In genomic region chr8:105374513-105374966, GRCm38 (mm10) we compare ENCODE assay signal across 9 mouse cellular contexts. TPM values are rescaled to one million over a fixed set of nuclear protein-coding genes. Genes with fewer than 3 reads are reported as not detected.
DNase-seq lines count a peak whose midpoint lies in the region; ATAC-seq and TF ChIP-seq lines count a peak whose summit lies in the region.
"Had no signal": no experiment of that assay in that cellular context is flagged by ENCODE, and none has a peak within 500 bp of the region (broad histone marks: within the 10 kb centered on the region; RNA-seq: fewer than 3 reads in every experiment).

No protein-coding gene starts in this region.

- TF ChIP-seq POLR2A in kidney, adult 2 months (IDR thresholded peaks at IDR 0.05; ENCODE audit: low read depth, low read length), result no peak

- H3K27me3 ChIP-seq in kidney, adult 2 months (replicated peaks; ENCODE audit: control insufficient read depth, insufficient read depth, low read length), result no peaks in the 10 kb centered on the region
- 0 out of 2 replicates have a peak, but pooled peaks cover 3% of the 10 kb centered on the region for H3K27me3 ChIP-seq in forebrain, embryonic 13.5 days
- H3K27me3 ChIP-seq in limb, embryonic 10.5 days (ENCODE audit: low read depth, poor library complexity, severe bottlenecking), result 0 out of 2 replicates have a peak, but pooled peaks cover 3% of the 10 kb centered on the region
- peaks cover 18% of the 10 kb centered on the region; the same call in 1 of the 2 replicates for H3K27me3 ChIP-seq in midbrain, embryonic 10.5 days (ENCODE audit: low read depth, poor library complexity, severe bottlenecking)

- no peaks in the 10 kb centered on the region for H3K36me3 ChIP-seq in kidney, adult 2 months (ENCODE audit: control insufficient read depth, insufficient read depth, low read length)
- H3K36me3 ChIP-seq in forebrain, embryonic 13.5 days (ENCODE audit: poor library complexity, severe bottlenecking), result peaks cover 10% of the 10 kb centered on the region; the same call in 1 of the 2 replicates
- peaks cover 3% of the 10 kb centered on the region; the same call in 1 of the 2 replicates for H3K36me3 ChIP-seq in limb, embryonic 10.5 days
- H3K36me3 ChIP-seq in midbrain, embryonic 10.5 days, result no peaks in the 10 kb centered on the region

- peak; percentile 30 for TF ChIP-seq CTCF in kidney, adult 2 months (conservative IDR thresholded peaks at IDR 0.05; ENCODE audit: insufficient read depth, insufficient read length, low read depth, low read length)

- H3K9ac ChIP-seq in forebrain, embryonic 13.5 days, result 0 out of 2 replicates have a peak overlapping the region, but pooled peaks have one; percentile 5

- no peak overlapping the region for H3K27ac ChIP-seq in kidney, adult 2 months (ENCODE audit: insufficient read depth, low read depth, low read length)
- H3K27ac ChIP-seq in forebrain, embryonic 13.5 days, result no peak overlapping the region
- H3K27ac ChIP-seq in limb, embryonic 10.5 days, result 0 out of 2 replicates have a peak overlapping the region, but pooled peaks have one; percentile 27
- peak overlapping the region; percentile 42; the same call in 1 of the 2 replicates for H3K27ac ChIP-seq in midbrain, embryonic 10.5 days (replicated peaks)

- H3K4me3 ChIP-seq in kidney, adult 2 months (ENCODE audit: insufficient read depth, low read depth, low read length), result no peak overlapping the region
- H3K4me3 ChIP-seq in forebrain, embryonic 13.5 days, result 0 out of 2 replicates have a peak overlapping the region, but pooled peaks have one; percentile 9
- H3K4me3 ChIP-seq in limb, embryonic 10.5 days, result peak overlapping the region; percentile 38
- H3K4me3 ChIP-seq in midbrain, embryonic 10.5 days, result peak overlapping the region; percentile 46

- WGBS in kidney, adult 2 months, result 31% methylated on average over 33 of the region's 33 CpGs
- 21% methylated on average over 33 of the region's 33 CpGs for WGBS in forebrain, embryonic 13.5 days
- WGBS in limb, embryonic 10.5 days, result 28% methylated on average over 33 of the region's 33 CpGs
- 27% methylated on average over 33 of the region's 33 CpGs for WGBS in midbrain, embryonic 10.5 days

- H3K4me2 ChIP-seq in forebrain, embryonic 13.5 days, result peak overlapping the region; percentile 54

- H3K9me3 ChIP-seq in forebrain, embryonic 13.5 days (replicated peaks), result peaks cover 7% of the 10 kb centered on the region; the same call in 1 of the 2 replicates
- no peaks in the 10 kb centered on the region for H3K9me3 ChIP-seq in limb, embryonic 10.5 days (replicated peaks)
- H3K9me3 ChIP-seq in midbrain, embryonic 10.5 days (replicated peaks), result peaks cover 10% of the 10 kb centered on the region; the same call in 1 of the 2 replicates

- no peak for DNase-seq in kidney, adult 2 months
- no peak for DNase-seq in kidney, adult 9 months
- DNase-seq in WW6 (ENCODE audit: low read depth, low spot score), result peak; percentile 92
- DNase-seq in limb, embryonic 10.5 days (ENCODE audit: low spot score), result peak; percentile 64
- peak; percentile 49 for DNase-seq in midbrain, embryonic 10.5 days (ENCODE audit: low spot score)
- DNase-seq in thymus, postnatal 4 days, result peak; percentile 64
- DNase-seq in gastrocnemius, postnatal 4 days (ENCODE audit: low spot score in 2 of 2), result no peak

- peak; percentile 24; the same call in 1 of the 2 replicates for ATAC-seq in forebrain, embryonic 13.5 days

- no peaks in the 10 kb centered on the region for H3K4me1 ChIP-seq in kidney, adult 2 months (ENCODE audit: control insufficient read depth, insufficient read depth, low read length)
- H3K4me1 ChIP-seq in forebrain, embryonic 13.5 days, result peaks cover 17% of the 10 kb centered on the region
- H3K4me1 ChIP-seq in limb, embryonic 10.5 days, result peaks cover 18% of the 10 kb centered on the region
- H3K4me1 ChIP-seq in midbrain, embryonic 10.5 days, result peaks cover 15% of the 10 kb centered on the region

RNA-seq across cellular contexts. Expression of gene Plekhg4, which starts 1.5 kb away (rescaled TPM):
- polyA plus RNA-seq in kidney, adult 2 months (2012; rRNA removed), result 0.14 and 0.18 TPM in 2 replicates
- polyA plus RNA-seq in forebrain, embryonic 13.5 days (2015; fragmentation: Nextera tagmentation; extraction: Ambion mirVana), result 0.85 and 1.1 TPM in 2 replicates
- polyA plus RNA-seq in limb, embryonic 10.5 days (2016; fragmentation: Nextera tagmentation; extraction: Ambion mirVana), result 0.28 and 0.74 TPM in 2 replicates
- polyA plus RNA-seq in midbrain, embryonic 10.5 days (2016; fragmentation: Nextera tagmentation; extraction: Ambion mirVana), result 0.49 and 0.51 TPM in 2 replicates
- under 1 TPM; 0.17 to 0.26 TPM for total RNA-seq in gastrocnemius, postnatal 4 days (2021)

RNA-seq across cellular contexts. Expression of gene Slc9a5, which starts 25.9 kb away (rescaled TPM):
- polyA plus RNA-seq in kidney, adult 2 months (2012; rRNA removed), result 1.9 and 2.5 TPM in 2 replicates
- 4.6 and 5.0 TPM in 2 replicates for polyA plus RNA-seq in forebrain, embryonic 13.5 days (2015; fragmentation: Nextera tagmentation; extraction: Ambion mirVana)
- 4.5 and 6.3 TPM in 2 replicates for polyA plus RNA-seq in limb, embryonic 10.5 days (2016; fragmentation: Nextera tagmentation; extraction: Ambion mirVana)
- polyA plus RNA-seq in midbrain, embryonic 10.5 days (2016; fragmentation: Nextera tagmentation; extraction: Ambion mirVana), result 4.1 TPM in 2 replicates
- 1 to 10 TPM; 4.0 to 4.2 TPM for total RNA-seq in gastrocnemius, postnatal 4 days (2021)

RNA-seq across cellular contexts. Expression of gene Fhod1, which starts 26.8 kb away (rescaled TPM):
- 18.2 and 20.0 TPM in 2 replicates for polyA plus RNA-seq in kidney, adult 2 months (2012; rRNA removed)
- polyA plus RNA-seq in forebrain, embryonic 13.5 days (2015; fragmentation: Nextera tagmentation; extraction: Ambion mirVana), result 0.81 and 0.97 TPM in 2 replicates
- polyA plus RNA-seq in limb, embryonic 10.5 days (2016; fragmentation: Nextera tagmentation; extraction: Ambion mirVana), result 2.2 TPM in 2 replicates
- 1.9 and 2.2 TPM in 2 replicates for polyA plus RNA-seq in midbrain, embryonic 10.5 days (2016; fragmentation: Nextera tagmentation; extraction: Ambion mirVana)
- 10 to 100 TPM; 12.4 to 14.2 TPM for total RNA-seq in gastrocnemius, postnatal 4 days (2021)

RNA-seq across cellular contexts. Expression of gene Kctd19, which starts 38.8 kb away (rescaled TPM):
- polyA plus RNA-seq in kidney, adult 2 months (2012; rRNA removed), result 0.08 and 0.17 TPM in 2 replicates
- not detected in 2 replicates for polyA plus RNA-seq in forebrain, embryonic 13.5 days (2015; fragmentation: Nextera tagmentation; extraction: Ambion mirVana)
- polyA plus RNA-seq in limb, embryonic 10.5 days (2016; fragmentation: Nextera tagmentation; extraction: Ambion mirVana), result not detected in 2 replicates
- 0.07 TPM in 1 of 2 replicates, not detected in the other for polyA plus RNA-seq in midbrain, embryonic 10.5 days (2016; fragmentation: Nextera tagmentation; extraction: Ambion mirVana)
- not detected for total RNA-seq in gastrocnemius, postnatal 4 days (2021)
- total RNA-seq: adrenal gland, postnatal 36 days had no signal

RNA-seq across cellular contexts. Expression of gene Lrrc36, which starts 38.8 kb away (rescaled TPM):
- 0.33 and 0.45 TPM in 2 replicates for polyA plus RNA-seq in kidney, adult 2 months (2012; rRNA removed)
- polyA plus RNA-seq in forebrain, embryonic 13.5 days (2015; fragmentation: Nextera tagmentation; extraction: Ambion mirVana), result 0.44 and 0.98 TPM in 2 replicates
- polyA plus RNA-seq in limb, embryonic 10.5 days (2016; fragmentation: Nextera tagmentation; extraction: Ambion mirVana), result not detected in 2 replicates
- 2.6 and 3.7 TPM in 2 replicates for polyA plus RNA-seq in midbrain, embryonic 10.5 days (2016; fragmentation: Nextera tagmentation; extraction: Ambion mirVana)
- total RNA-seq in gastrocnemius, postnatal 4 days (2021), result 1 to 10 TPM; 1.6 to 1.7 TPM

Comparison
In these comparisons a context has a peak if more than half of its experiments do, and no peak if none do; other contexts are left out.
1. DNase-seq: peak in WW6 (single experiment), limb, embryonic 10.5 days (single experiment), midbrain, embryonic 10.5 days (single experiment) and thymus, postnatal 4 days (single experiment); none in kidney, adult 2 months (single experiment), kidney, adult 9 months (single experiment) and gastrocnemius, postnatal 4 days (0 of 2).
2. H3K27ac ChIP-seq: peak in limb, embryonic 10.5 days (single experiment) and midbrain, embryonic 10.5 days (single experiment); none in kidney, adult 2 months (single experiment) and forebrain, embryonic 13.5 days (single experiment).